Mouse (Mus musculus): ENCODE results near the gene Spock2.

DNA sequence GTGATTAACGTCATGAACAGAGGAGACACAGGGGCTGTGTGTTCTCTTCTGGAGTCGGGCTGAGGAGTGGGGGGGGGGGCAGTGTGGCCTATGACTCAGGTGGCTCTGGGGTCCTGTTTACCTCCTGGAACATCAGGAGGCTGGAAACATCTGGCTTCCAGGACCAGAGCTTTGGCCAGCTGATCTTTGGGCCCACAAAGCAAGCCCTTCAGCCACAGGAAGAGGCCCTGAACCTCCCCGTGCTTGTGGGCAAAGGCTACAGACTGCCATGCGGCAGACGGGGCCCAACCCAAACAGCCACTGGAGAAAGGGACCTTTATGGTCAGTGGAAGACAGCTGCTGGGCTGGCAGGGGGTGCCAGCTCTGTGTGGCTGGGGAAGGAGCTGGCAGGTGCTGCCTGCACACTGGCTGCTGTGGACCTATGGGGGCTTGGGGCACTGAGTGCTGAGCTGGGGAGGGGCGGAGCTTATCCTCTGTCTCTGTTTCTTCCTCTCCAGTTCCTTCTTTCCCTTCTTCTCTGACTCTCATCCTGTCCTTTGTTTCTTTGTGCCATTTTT is 45.2 kb downstream of the Spock2 start:
- TF ChIP-seq GATA1 (IDR thresholded peaks at IDR 0.05; ENCODE audit: borderline replicate concordance, low read length) (no peak), FLI1 (IDR thresholded peaks at IDR 0.05; ENCODE audit: low read length) (no peak)

Data from megakaryocyte, embryonic 14.5 days (primary cell).